Mouse (Mus musculus): ENCODE measurements around the gene Slc9a5. TPM values are rescaled to one million over a fixed set of nuclear protein-coding genes. Genes with fewer than 3 reads are reported as not detected.
A peak's percentile ranks its signal among the peaks of the same experiment; 100 is the strongest.

Slc9a5 gene
- polyA plus RNA-seq (2014; fragmentation: Nextera tagmentation; extraction: Ambion mirVana), result 1.5 and 2.1 TPM in 2 replicates

DNA sequence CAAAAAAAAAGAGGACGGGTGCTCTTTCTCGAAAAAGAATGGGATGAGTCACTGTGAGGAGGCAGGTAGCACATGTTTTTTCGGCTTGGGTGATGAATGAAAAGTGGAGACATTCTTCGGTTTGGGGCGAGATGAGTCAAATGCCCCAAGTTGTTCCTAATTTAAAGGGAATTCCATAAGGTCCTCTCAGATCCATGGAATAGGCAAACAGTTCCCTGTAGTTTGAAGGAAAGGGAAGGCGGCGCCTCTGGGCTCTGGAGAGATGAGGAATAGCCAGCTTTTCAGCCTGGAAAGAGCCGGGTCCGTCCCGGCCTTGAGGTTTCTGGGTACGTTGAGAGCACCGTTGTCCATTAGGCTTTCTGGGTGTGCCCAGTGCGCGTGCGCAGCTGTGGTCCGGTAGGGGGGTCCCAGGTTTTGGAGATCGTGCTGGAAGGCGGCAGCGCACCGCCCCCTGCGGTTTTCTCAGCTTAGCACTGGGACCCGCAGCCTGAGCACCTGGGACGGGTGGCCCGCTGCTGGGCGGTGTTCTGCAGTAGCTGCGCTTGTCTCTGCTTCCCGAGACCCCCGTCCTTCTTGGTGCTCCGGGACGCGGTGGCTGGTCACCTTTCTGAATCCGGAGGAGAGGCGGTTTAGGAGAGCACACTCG, at the start of gene Slc9a5:
TSS of gene Slc9a5 (plus strand) at position 394 of the 646 bp plus-strand sequence.
- no peaks in the 10 kb centered on the region for H3K27me3 ChIP-seq (ENCODE audit: control insufficient read depth, insufficient read depth, low read length)
- peak within 1 kb of the TSS; percentile 82 for H3K9ac ChIP-seq (ENCODE audit: low read depth, low read length)
- peak within 1 kb of the TSS; percentile 98 for H3K4me2 ChIP-seq
- peaks cover 35% of the 10 kb centered on the region for H3K4me1 ChIP-seq (ENCODE audit: control insufficient read depth, insufficient read depth, low read length)
- no peaks in the 10 kb centered on the region for H3K36me3 ChIP-seq (ENCODE audit: control insufficient read depth, insufficient read depth, low read length)
- H3K4me3 ChIP-seq (ENCODE audit: low read depth, low read length), result peak within 1 kb of the TSS; percentile 78
- WGBS (ENCODE audit: insufficient replicate concordance), result 1% methylated on average over 34 of the region's 34 CpGs
- peak within 1 kb of the TSS; percentile 91 for H3K27ac ChIP-seq (ENCODE audit: low read depth, low read length)
- no peak for ATAC-seq (replicated peaks; ENCODE audit: insufficient number of reproducible peaks, low FRiP score, low TSS enrichment)
- H3K9me3 ChIP-seq (replicated peaks; ENCODE audit: control insufficient read depth, low read length), result no peaks in the 10 kb centered on the region

DNA sequence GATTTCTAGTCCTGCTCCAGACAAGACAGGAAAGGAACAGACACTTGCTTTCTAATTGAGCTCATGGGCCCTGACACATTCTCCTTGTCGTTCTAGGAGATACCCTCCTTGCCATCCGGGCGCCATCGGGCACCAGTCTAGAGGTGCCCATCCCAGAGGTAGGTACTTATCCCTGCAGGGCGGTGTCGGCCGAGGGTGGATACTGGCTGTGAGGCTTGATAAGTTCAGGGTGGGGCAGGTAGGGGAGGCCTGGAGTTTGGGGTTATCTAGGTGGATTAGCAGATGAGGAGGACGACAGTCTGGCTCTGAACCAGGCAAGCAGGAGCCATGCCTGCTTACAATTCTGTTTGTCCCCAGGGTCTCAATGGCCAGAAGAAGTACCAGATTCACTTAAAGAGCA, 48.7 kb upstream of the Slc9a5 start:
- peak overlapping the region; percentile 35; the same call in 1 of the 2 replicates for H3K27ac ChIP-seq (ENCODE audit: low read depth, low read length)
- ATAC-seq (replicated peaks; ENCODE audit: insufficient number of reproducible peaks, low FRiP score, low TSS enrichment), result peak; percentile 55; the same call in 1 of the 2 replicates
- H3K4me1 ChIP-seq (ENCODE audit: control insufficient read depth, insufficient read depth, low read length), result peaks cover 26% of the 10 kb centered on the region
- peak overlapping the region; percentile 83 for H3K4me2 ChIP-seq
- peak overlapping the region; percentile 8; the same call in 1 of the 2 replicates for H3K4me3 ChIP-seq (ENCODE audit: low read depth, low read length)
- no peaks in the 10 kb centered on the region for H3K9me3 ChIP-seq (replicated peaks; ENCODE audit: control insufficient read depth, low read length)
- H3K9ac ChIP-seq (ENCODE audit: low read depth, low read length), result no peak overlapping the region
- H3K27me3 ChIP-seq (ENCODE audit: control insufficient read depth, insufficient read depth, low read length), result no peaks in the 10 kb centered on the region
- WGBS (ENCODE audit: insufficient replicate concordance), result 86% methylated on average over 8 of the region's 8 CpGs
- H3K36me3 ChIP-seq (ENCODE audit: control insufficient read depth, insufficient read depth, low read length), result peaks cover 36% of the 10 kb centered on the region

DNA sequence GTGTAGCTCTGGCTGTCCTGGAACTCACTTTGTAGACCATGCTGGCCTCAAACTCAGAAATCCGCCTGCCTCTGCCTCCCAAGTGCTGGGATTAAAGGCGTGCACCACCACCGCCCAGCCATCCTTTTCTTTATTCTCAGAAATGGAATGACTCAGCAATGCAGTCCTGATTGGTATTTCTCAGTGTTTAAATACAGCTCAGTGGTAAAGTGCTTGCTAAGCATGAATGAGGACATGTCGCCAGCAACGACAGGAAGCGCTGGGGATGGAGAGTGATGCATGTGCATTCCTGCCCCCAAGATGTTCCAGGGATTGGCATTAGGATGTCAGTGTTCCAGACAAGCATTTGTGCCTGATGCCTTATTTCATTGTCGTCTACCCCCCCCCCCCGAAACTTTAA, 45.2 kb upstream of the Slc9a5 start:
- H3K4me1 ChIP-seq (ENCODE audit: control insufficient read depth, insufficient read depth, low read length), result peaks cover 33% of the 10 kb centered on the region
- ATAC-seq (replicated peaks; ENCODE audit: insufficient number of reproducible peaks, low FRiP score, low TSS enrichment), result no peak
- no peak overlapping the region for H3K9ac ChIP-seq (ENCODE audit: low read depth, low read length)
- no peak overlapping the region for H3K27ac ChIP-seq (ENCODE audit: low read depth, low read length)
- no peaks in the 10 kb centered on the region for H3K9me3 ChIP-seq (replicated peaks; ENCODE audit: control insufficient read depth, low read length)
- no peak overlapping the region for H3K4me3 ChIP-seq (ENCODE audit: low read depth, low read length)
- H3K27me3 ChIP-seq (ENCODE audit: control insufficient read depth, insufficient read depth, low read length), result no peaks in the 10 kb centered on the region
- H3K4me2 ChIP-seq, result no peak overlapping the region
- H3K36me3 ChIP-seq (ENCODE audit: control insufficient read depth, insufficient read depth, low read length), result peaks cover 38% of the 10 kb centered on the region
- 83% methylated on average over 8 of the region's 8 CpGs for WGBS (ENCODE audit: insufficient replicate concordance)

DNA sequence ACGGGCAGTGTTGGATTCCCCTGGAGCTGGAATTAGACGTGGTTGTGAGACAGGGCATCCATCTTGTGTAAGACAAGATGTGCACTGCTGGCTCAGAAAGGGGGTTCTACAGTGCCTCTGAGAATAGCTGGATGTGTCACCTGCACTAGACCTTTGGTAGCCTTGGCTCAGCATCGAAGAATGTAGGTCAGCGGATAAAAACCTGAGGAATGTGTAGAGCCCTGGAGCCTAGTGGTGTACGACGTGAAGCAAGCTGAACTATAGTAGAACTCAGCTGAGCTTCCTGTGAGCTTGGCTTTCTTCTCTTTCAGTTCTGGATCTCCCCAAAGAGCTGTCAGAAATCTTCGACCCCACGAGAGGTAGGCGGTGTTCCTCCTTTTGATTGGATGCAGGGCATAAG, 44.8 kb upstream of the Slc9a5 start:
- no peak overlapping the region for H3K4me2 ChIP-seq
- no peak overlapping the region for H3K4me3 ChIP-seq (ENCODE audit: low read depth, low read length)
- peak overlapping the region; percentile 37; the same call in 1 of the 2 replicates for H3K27ac ChIP-seq (ENCODE audit: low read depth, low read length)
- H3K4me1 ChIP-seq (ENCODE audit: control insufficient read depth, insufficient read depth, low read length), result peaks cover 28% of the 10 kb centered on the region
- WGBS (ENCODE audit: insufficient replicate concordance), result 76% methylated on average over 9 of the region's 9 CpGs
- ATAC-seq (replicated peaks; ENCODE audit: insufficient number of reproducible peaks, low FRiP score, low TSS enrichment), result no peak
- 0 out of 2 replicates have a peak overlapping the region, but pooled peaks have one; percentile 28 for H3K9ac ChIP-seq (ENCODE audit: low read depth, low read length)
- no peaks in the 10 kb centered on the region for H3K9me3 ChIP-seq (replicated peaks; ENCODE audit: control insufficient read depth, low read length)
- peaks cover 34% of the 10 kb centered on the region for H3K36me3 ChIP-seq (ENCODE audit: control insufficient read depth, insufficient read depth, low read length)
- H3K27me3 ChIP-seq (ENCODE audit: control insufficient read depth, insufficient read depth, low read length), result no peaks in the 10 kb centered on the region

DNA sequence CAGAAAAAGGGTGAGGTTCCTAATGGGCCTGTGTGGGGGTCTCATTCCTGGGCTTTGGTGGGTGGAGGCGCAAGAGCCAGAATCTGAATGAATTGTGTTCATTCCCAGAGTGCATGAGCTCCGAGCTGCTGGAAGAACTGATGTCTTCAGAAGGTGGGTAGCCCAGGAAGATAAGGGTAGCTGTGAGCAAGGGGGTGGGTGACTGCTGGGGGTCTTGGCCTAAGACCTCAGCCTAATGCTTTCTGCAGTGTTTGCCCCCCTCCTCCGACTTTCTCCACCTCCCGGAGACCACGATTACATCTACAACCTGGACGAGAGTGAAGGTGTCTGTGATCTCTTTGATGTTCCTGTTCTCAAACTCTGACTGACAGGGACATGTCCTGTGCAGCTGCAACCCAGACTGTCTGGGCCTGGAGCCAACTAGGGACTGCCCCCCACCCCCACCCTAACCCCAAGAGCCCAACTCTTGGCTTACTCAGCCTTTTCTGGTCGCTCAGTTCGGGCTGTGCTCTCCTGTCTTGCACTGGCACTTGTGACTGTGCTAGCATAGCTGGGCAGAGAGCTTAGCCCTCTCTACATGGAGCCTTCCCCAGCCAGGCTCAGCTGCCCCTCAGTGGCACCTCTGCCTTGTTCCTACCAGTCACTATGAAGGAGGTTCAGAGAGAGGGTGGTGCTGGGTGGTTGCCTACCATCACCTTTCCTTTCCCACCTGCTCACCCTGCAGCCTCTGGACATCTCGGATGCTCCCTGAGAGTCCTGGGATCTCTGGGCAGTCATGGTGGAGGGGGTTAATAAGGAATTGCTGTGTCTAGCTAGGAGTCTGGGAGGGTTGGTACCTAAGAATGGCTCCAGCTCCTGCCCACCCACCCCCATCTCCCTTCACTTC, 44.1 kb upstream of the Slc9a5 start:
- Histone ChIP-seq H3K9ac (ENCODE audit: low read depth, low read length) (peak overlapping the region; percentile 28; the same call in 1 of the 2 replicates), H3K27me3 (ENCODE audit: control insufficient read depth, insufficient read depth, low read length) (no peaks in the 10 kb centered on the region), H3K36me3 (ENCODE audit: control insufficient read depth, insufficient read depth, low read length) (peaks cover 33% of the 10 kb centered on the region), H3K27ac (ENCODE audit: low read depth, low read length) (peak overlapping the region; percentile 37; the same call in 1 of the 2 replicates), H3K4me2 (no peak overlapping the region), H3K9me3 (replicated peaks; ENCODE audit: control insufficient read depth, low read length) (no peaks in the 10 kb centered on the region), H3K4me1 (ENCODE audit: control insufficient read depth, insufficient read depth, low read length) (peaks cover 26% of the 10 kb centered on the region), H3K4me3 (ENCODE audit: low read depth, low read length) (no peak overlapping the region; the same call in 1 of the 2 replicates)
- 0 out of 2 replicates have a peak, but pooled peaks have one; percentile 9 for ATAC-seq (replicated peaks; ENCODE audit: insufficient number of reproducible peaks, low FRiP score, low TSS enrichment)
- WGBS (ENCODE audit: insufficient replicate concordance), result 66% methylated on average over 9 of the region's 9 CpGs

DNA sequence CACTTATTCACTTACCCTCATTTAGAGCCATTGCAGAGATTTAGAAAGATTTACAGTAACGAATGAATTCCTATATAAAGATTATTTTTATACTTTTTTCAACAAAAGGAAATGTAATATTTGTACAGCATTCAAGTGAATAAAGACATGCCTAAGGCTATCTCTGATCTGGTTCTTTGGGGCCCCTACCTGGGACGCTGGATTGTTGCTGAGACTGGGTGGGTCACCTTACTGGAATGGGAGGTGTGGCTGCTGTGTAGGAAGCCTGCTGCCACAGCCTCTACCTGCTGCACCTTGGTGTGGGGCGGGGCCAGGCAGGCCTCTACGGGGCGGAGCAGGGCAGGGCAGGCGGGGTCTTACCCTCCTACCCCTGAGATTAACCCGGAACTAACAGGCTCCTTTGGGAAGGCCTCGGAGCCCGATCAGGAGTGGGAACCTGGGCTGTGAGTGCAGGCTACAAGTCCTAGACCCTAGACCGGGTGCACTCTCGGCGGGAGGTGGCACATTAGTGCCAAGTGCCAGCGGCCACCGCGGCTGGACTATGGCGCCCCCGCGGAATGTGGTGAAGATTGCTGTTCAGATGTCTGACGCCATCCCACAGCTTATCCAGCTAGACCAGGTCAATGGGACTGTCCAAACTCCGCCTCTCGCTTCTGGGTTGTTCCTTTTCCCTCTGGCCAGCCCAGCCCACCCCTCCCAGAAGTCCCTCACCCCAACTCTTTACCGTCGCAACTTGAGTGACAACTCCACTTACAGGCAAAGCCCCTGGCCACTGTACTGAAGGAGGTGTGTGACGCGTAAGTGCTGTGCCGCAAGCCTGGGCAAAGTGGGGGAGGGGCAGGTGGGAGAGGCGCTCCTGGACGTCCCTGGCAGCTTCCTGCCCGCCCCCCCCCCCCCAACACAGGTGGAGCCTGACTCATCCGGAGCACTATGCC, 43.2 kb upstream of the Slc9a5 start, which contains the start of gene Elmo3:
TSS of gene Elmo3 (plus strand) at position 391 of the 935 bp plus-strand sequence.
- Histone ChIP-seq H3K9ac (ENCODE audit: low read depth, low read length) (peak within 1 kb of the TSS; percentile 67), H3K4me1 (ENCODE audit: control insufficient read depth, insufficient read depth, low read length) (peaks cover 26% of the 10 kb centered on the region), H3K4me3 (ENCODE audit: low read depth, low read length) (peak within 1 kb of the TSS; percentile 39), H3K9me3 (replicated peaks; ENCODE audit: control insufficient read depth, low read length) (no peaks in the 10 kb centered on the region), H3K36me3 (ENCODE audit: control insufficient read depth, insufficient read depth, low read length) (peaks cover 26% of the 10 kb centered on the region), H3K4me2 (peak within 1 kb of the TSS; percentile 87), H3K27ac (ENCODE audit: low read depth, low read length) (peak within 1 kb of the TSS; percentile 64), H3K27me3 (ENCODE audit: control insufficient read depth, insufficient read depth, low read length) (no peaks in the 10 kb centered on the region)
- peak; percentile 56 for ATAC-seq (replicated peaks; ENCODE audit: insufficient number of reproducible peaks, low FRiP score, low TSS enrichment)
- WGBS (ENCODE audit: insufficient replicate concordance), result 7% methylated on average over 30 of the region's 30 CpGs

DNA sequence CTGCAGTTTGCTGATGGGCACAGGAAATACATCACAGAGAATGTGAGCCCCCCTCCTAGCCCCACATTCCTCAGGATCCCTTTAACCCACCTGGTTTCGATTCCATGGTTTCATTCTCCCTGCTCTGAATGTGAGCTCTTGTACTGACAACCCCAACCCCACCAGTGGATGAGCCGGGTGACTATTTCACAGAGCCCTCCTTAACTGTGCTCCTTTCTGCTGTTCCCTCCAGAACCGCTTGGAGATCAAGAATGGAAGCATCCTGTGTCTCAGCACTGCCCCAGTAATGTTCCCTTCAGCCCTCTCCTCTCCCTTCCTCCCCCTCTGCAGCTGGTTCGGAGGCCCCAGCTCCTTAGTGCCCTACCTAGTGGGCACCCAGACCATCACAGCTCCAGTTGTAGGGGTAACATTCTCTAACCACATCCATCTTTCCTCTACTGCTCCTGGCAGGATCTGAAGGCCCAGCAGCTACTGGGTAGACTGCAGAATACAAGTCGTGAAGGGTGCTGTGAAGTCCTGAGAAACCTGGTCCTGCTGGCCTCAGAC, 42.4 kb upstream of the Slc9a5 start:
- Histone ChIP-seq H3K36me3 (ENCODE audit: control insufficient read depth, insufficient read depth, low read length) (peaks cover 18% of the 10 kb centered on the region), H3K9ac (ENCODE audit: low read depth, low read length) (peak overlapping the region; percentile 67), H3K9me3 (replicated peaks; ENCODE audit: control insufficient read depth, low read length) (no peaks in the 10 kb centered on the region), H3K4me1 (ENCODE audit: control insufficient read depth, insufficient read depth, low read length) (peaks cover 26% of the 10 kb centered on the region), H3K27me3 (ENCODE audit: control insufficient read depth, insufficient read depth, low read length) (no peaks in the 10 kb centered on the region), H3K27ac (ENCODE audit: low read depth, low read length) (peak overlapping the region; percentile 64; the same call in 1 of the 2 replicates), H3K4me2 (peak overlapping the region; percentile 87), H3K4me3 (ENCODE audit: low read depth, low read length) (peak overlapping the region; percentile 39)
- 0 out of 2 replicates have a peak, but pooled peaks have one; percentile 0 for ATAC-seq (replicated peaks; ENCODE audit: insufficient number of reproducible peaks, low FRiP score, low TSS enrichment)
- WGBS (ENCODE audit: insufficient replicate concordance), result 49% methylated on average over 5 of the region's 5 CpGs

Data from heart, embryonic 11.5 days (tissue).